Mouse (Mus musculus): Measurements from ENCODE around the gene Slc26a1. TPM values are rescaled to one million over a fixed set of nuclear protein-coding genes. Genes with fewer than 3 reads are reported as not detected.

The Slc26a1 gene
- polyA plus RNA-seq (2014; fragmentation: Nextera tagmentation; extraction: Ambion mirVana) = 2.9 and 3.6 TPM in 2 replicates

GRCm38 (mm10) chr5:108675251-108675816, at the start of gene Slc26a1:
TSS of gene Slc26a1 (minus strand) at chr5:108675569.
- Histone ChIP-seq H3K9ac (replicated peaks; ENCODE audit: low read length) (no peak within 1 kb of the TSS), H3K4me3 (replicated peaks; ENCODE audit: low read depth, low read length) (no peak within 1 kb of the TSS), H3K27ac (replicated peaks; ENCODE audit: low read depth, low read length) (no peak within 1 kb of the TSS), H3K4me1 (ENCODE audit: control insufficient read depth, insufficient read depth, low read length) (peaks cover 17% of the 10 kb centered on the region; the same call in 1 of the 2 replicates), H3K4me2 (ENCODE audit: low read length) (no peak within 1 kb of the TSS), H3K9me3 (ENCODE audit: control insufficient read depth, low read length) (no peaks in the 10 kb centered on the region), H3K36me3 (ENCODE audit: control insufficient read depth, insufficient read depth, low read length) (peaks cover 10% of the 10 kb centered on the region; the same call in 1 of the 2 replicates), H3K27me3 (ENCODE audit: control insufficient read depth, insufficient read depth, low read length) (no peaks in the 10 kb centered on the region)
- 78% methylated on average over 9 of the region's 9 CpGs for WGBS
- DNase-seq = no peak
- no peak for ATAC-seq (ENCODE audit: low FRiP score, low TSS enrichment)

- Histone ChIP-seq H3K4me2 (ENCODE audit: low read length) (no peak overlapping the region), H3K9me3 (ENCODE audit: control insufficient read depth, low read length) (no peaks in the 10 kb centered on the region), H3K36me3 (ENCODE audit: control insufficient read depth, insufficient read depth, low read length) (no peaks in the 10 kb centered on the region), H3K27ac (replicated peaks; ENCODE audit: low read depth, low read length) (no peak overlapping the region), H3K4me1 (ENCODE audit: control insufficient read depth, insufficient read depth, low read length) (no peaks in the 10 kb centered on the region), H3K27me3 (ENCODE audit: control insufficient read depth, insufficient read depth, low read length) (no peaks in the 10 kb centered on the region), H3K9ac (replicated peaks; ENCODE audit: low read length) (no peak overlapping the region), H3K4me3 (replicated peaks; ENCODE audit: low read depth, low read length) (no peak overlapping the region)
- WGBS = 82% methylated on average over 2 of the region's 2 CpGs
- ATAC-seq (ENCODE audit: low FRiP score, low TSS enrichment) (no peak), DNase-seq (no peak)
Observed at GRCm38 (mm10) chr5:108724006-108724405, 48.6 kb upstream of the Slc26a1 start.

- no peak overlapping the region for H3K9ac ChIP-seq (replicated peaks; ENCODE audit: low read length)
- no peaks in the 10 kb centered on the region for H3K4me1 ChIP-seq (ENCODE audit: control insufficient read depth, insufficient read depth, low read length)
- no peak overlapping the region for H3K4me2 ChIP-seq (ENCODE audit: low read length)
- ATAC-seq (ENCODE audit: low FRiP score, low TSS enrichment) (no peak), DNase-seq (no peak)
- 68% methylated on average over 7 of the region's 7 CpGs for WGBS
- H3K27me3 ChIP-seq (ENCODE audit: control insufficient read depth, insufficient read depth, low read length) = no peaks in the 10 kb centered on the region
- no peak overlapping the region for H3K27ac ChIP-seq (replicated peaks; ENCODE audit: low read depth, low read length)
- H3K36me3 ChIP-seq (ENCODE audit: control insufficient read depth, insufficient read depth, low read length) = no peaks in the 10 kb centered on the region
- H3K4me3 ChIP-seq (replicated peaks; ENCODE audit: low read depth, low read length) = no peak overlapping the region
- no peaks in the 10 kb centered on the region for H3K9me3 ChIP-seq (ENCODE audit: control insufficient read depth, low read length)
Observed at GRCm38 (mm10) chr5:108719761-108720160, 44.4 kb upstream of the Slc26a1 start.

- 31% methylated on average over 4 of the region's 4 CpGs for WGBS
Observed at GRCm38 (mm10) chr5:108718051-108718450, 42.7 kb upstream of the Slc26a1 start.

GRCm38 (mm10) chr5:108715974-108716373, 40.6 kb upstream of the Slc26a1 start:
- no peak overlapping the region for H3K4me3 ChIP-seq (replicated peaks; ENCODE audit: low read depth, low read length)
- no peaks in the 10 kb centered on the region for H3K27me3 ChIP-seq (ENCODE audit: control insufficient read depth, insufficient read depth, low read length)
- H3K36me3 ChIP-seq (ENCODE audit: control insufficient read depth, insufficient read depth, low read length) = no peaks in the 10 kb centered on the region
- H3K27ac ChIP-seq (replicated peaks; ENCODE audit: low read depth, low read length) = no peak overlapping the region
- no peaks in the 10 kb centered on the region for H3K4me1 ChIP-seq (ENCODE audit: control insufficient read depth, insufficient read depth, low read length)
- no peak overlapping the region for H3K4me2 ChIP-seq (ENCODE audit: low read length)
- H3K9me3 ChIP-seq (ENCODE audit: control insufficient read depth, low read length) = no peaks in the 10 kb centered on the region
- DNase-seq = no peak
- WGBS = 86% methylated on average over 1 of the region's 1 CpGs
- no peak overlapping the region for H3K9ac ChIP-seq (replicated peaks; ENCODE audit: low read length)
- ATAC-seq (ENCODE audit: low FRiP score, low TSS enrichment) = no peak

More at GRCm38 (mm10) chr5:108718051-108718450, 42.7 kb upstream of the Slc26a1 start:
- ATAC-seq (ENCODE audit: low FRiP score, low TSS enrichment) = no peak
- H3K4me1 ChIP-seq (ENCODE audit: control insufficient read depth, insufficient read depth, low read length) = no peaks in the 10 kb centered on the region
- H3K4me2 ChIP-seq (ENCODE audit: low read length) = no peak overlapping the region
- no peaks in the 10 kb centered on the region for H3K36me3 ChIP-seq (ENCODE audit: control insufficient read depth, insufficient read depth, low read length)
- H3K9me3 ChIP-seq (ENCODE audit: control insufficient read depth, low read length) = no peaks in the 10 kb centered on the region
- H3K27ac ChIP-seq (replicated peaks; ENCODE audit: low read depth, low read length) = no peak overlapping the region
- no peak for DNase-seq
- H3K27me3 ChIP-seq (ENCODE audit: control insufficient read depth, insufficient read depth, low read length) = no peaks in the 10 kb centered on the region
- H3K9ac ChIP-seq (replicated peaks; ENCODE audit: low read length) = no peak overlapping the region
- H3K4me3 ChIP-seq (replicated peaks; ENCODE audit: low read depth, low read length) = no peak overlapping the region

- no peak overlapping the region for H3K9ac ChIP-seq (replicated peaks; ENCODE audit: low read length)
- WGBS = 65% methylated on average over 6 of the region's 6 CpGs
- no peak overlapping the region for H3K4me3 ChIP-seq (replicated peaks; ENCODE audit: low read depth, low read length)
- no peak overlapping the region for H3K4me2 ChIP-seq (ENCODE audit: low read length)
- no peaks in the 10 kb centered on the region for H3K4me1 ChIP-seq (ENCODE audit: control insufficient read depth, insufficient read depth, low read length)
- H3K27me3 ChIP-seq (ENCODE audit: control insufficient read depth, insufficient read depth, low read length) = no peaks in the 10 kb centered on the region
- no peaks in the 10 kb centered on the region for H3K36me3 ChIP-seq (ENCODE audit: control insufficient read depth, insufficient read depth, low read length)
- no peaks in the 10 kb centered on the region for H3K9me3 ChIP-seq (ENCODE audit: control insufficient read depth, low read length)
- no peak overlapping the region for H3K27ac ChIP-seq (replicated peaks; ENCODE audit: low read depth, low read length)
- peak; percentile 37 for DNase-seq
- 0 out of 2 replicates have a peak, but pooled peaks have one; percentile 44 for ATAC-seq (ENCODE audit: low FRiP score, low TSS enrichment)
Observed at GRCm38 (mm10) chr5:108714149-108714548, 38.8 kb upstream of the Slc26a1 start.

GRCm38 (mm10) chr5:108713691-108714090, 38.3 kb upstream of the Slc26a1 start:
- Histone ChIP-seq H3K9me3 (ENCODE audit: control insufficient read depth, low read length) (no peaks in the 10 kb centered on the region), H3K4me3 (replicated peaks; ENCODE audit: low read depth, low read length) (no peak overlapping the region), H3K4me1 (ENCODE audit: control insufficient read depth, insufficient read depth, low read length) (no peaks in the 10 kb centered on the region), H3K9ac (replicated peaks; ENCODE audit: low read length) (no peak overlapping the region), H3K27me3 (ENCODE audit: control insufficient read depth, insufficient read depth, low read length) (no peaks in the 10 kb centered on the region), H3K4me2 (ENCODE audit: low read length) (no peak overlapping the region), H3K27ac (replicated peaks; ENCODE audit: low read depth, low read length) (no peak overlapping the region), H3K36me3 (ENCODE audit: control insufficient read depth, insufficient read depth, low read length) (no peaks in the 10 kb centered on the region)
- ATAC-seq (ENCODE audit: low FRiP score, low TSS enrichment) (no peak), DNase-seq (no peak)

- WGBS = 93% methylated on average over 2 of the region's 2 CpGs
- Histone ChIP-seq H3K4me2 (ENCODE audit: low read length) (no peak overlapping the region), H3K27me3 (ENCODE audit: control insufficient read depth, insufficient read depth, low read length) (no peaks in the 10 kb centered on the region), H3K36me3 (ENCODE audit: control insufficient read depth, insufficient read depth, low read length) (no peaks in the 10 kb centered on the region), H3K4me3 (replicated peaks; ENCODE audit: low read depth, low read length) (no peak overlapping the region), H3K27ac (replicated peaks; ENCODE audit: low read depth, low read length) (no peak overlapping the region), H3K9me3 (ENCODE audit: control insufficient read depth, low read length) (no peaks in the 10 kb centered on the region), H3K9ac (replicated peaks; ENCODE audit: low read length) (no peak overlapping the region), H3K4me1 (ENCODE audit: control insufficient read depth, insufficient read depth, low read length) (no peaks in the 10 kb centered on the region)
- DNase-seq (no peak), ATAC-seq (ENCODE audit: low FRiP score, low TSS enrichment) (no peak)
Observed at GRCm38 (mm10) chr5:108713096-108713495, 37.7 kb upstream of the Slc26a1 start.

- no peaks in the 10 kb centered on the region for H3K27me3 ChIP-seq (ENCODE audit: control insufficient read depth, insufficient read depth, low read length)
- ATAC-seq (ENCODE audit: low FRiP score, low TSS enrichment) (no peak), DNase-seq (no peak)
- H3K27ac ChIP-seq (replicated peaks; ENCODE audit: low read depth, low read length) = no peak overlapping the region
- no peak overlapping the region for H3K4me3 ChIP-seq (replicated peaks; ENCODE audit: low read depth, low read length)
- no peaks in the 10 kb centered on the region for H3K9me3 ChIP-seq (ENCODE audit: control insufficient read depth, low read length)
- 0 out of 2 replicates have a peak, but pooled peaks cover under 1% of the 10 kb centered on the region for H3K36me3 ChIP-seq (ENCODE audit: control insufficient read depth, insufficient read depth, low read length)
- 80% methylated on average over 6 of the region's 6 CpGs for WGBS
- H3K9ac ChIP-seq (replicated peaks; ENCODE audit: low read length) = no peak overlapping the region
- H3K4me1 ChIP-seq (ENCODE audit: control insufficient read depth, insufficient read depth, low read length) = no peaks in the 10 kb centered on the region
- no peak overlapping the region for H3K4me2 ChIP-seq (ENCODE audit: low read length)
Observed at GRCm38 (mm10) chr5:108711968-108712367, 36.6 kb upstream of the Slc26a1 start.
